Mouse (Mus musculus): ENCODE results near the gene Fam45a.

GRCm38 (mm10) chr19:60873501-60873900 is 62.1 kb downstream of the Fam45a start:
- TF ChIP-seq HCFC1 (IDR thresholded peaks at IDR 0.05; ENCODE audit: borderline replicate concordance, insufficient read depth, low read length) (no peak), CHD2 (IDR thresholded peaks at IDR 0.05; ENCODE audit: low read depth, low read length) (no peak), ZNF384 (IDR thresholded peaks at IDR 0.05; ENCODE audit: low read depth, low read length) (no peak), ZC3H11A (IDR thresholded peaks at IDR 0.05; ENCODE audit: borderline replicate concordance, low read depth, low read length) (no peak), MAFK (IDR thresholded peaks at IDR 0.05; ENCODE audit: insufficient read depth, low read depth, low read length) (no peak)
